ENCODE assay signal across 12 mouse cellular contexts in genomic region chr14:40968051-40968450, GRCm38 (mm10). TPM values are rescaled to one million over a fixed set of nuclear protein-coding genes. Genes with fewer than 3 reads are reported as not detected.
DNase-seq lines count a peak whose midpoint lies in the region; ATAC-seq and TF ChIP-seq lines count a peak whose summit lies in the region.
"Had no signal": no experiment of that assay in that cellular context is flagged by ENCODE, and none has a peak within 500 bp of the region (broad histone marks: within the 10 kb centered on the region; RNA-seq: fewer than 3 reads in every experiment).

No protein-coding gene starts in this region.

- 65% methylated on average over 2 of the region's 2 CpGs for WGBS in lung, embryonic 16.5 days
- 26% methylated on average over 2 of the region's 2 CpGs for WGBS in liver, embryonic 14.5 days (ENCODE audit: insufficient replicate concordance)
- 98% methylated on average over 2 of the region's 2 CpGs for WGBS in stomach, embryonic 16.5 days

- peak overlapping the region; percentile 93 for H3K27ac ChIP-seq in gastrocnemius, adult 2 months
- no peak overlapping the region for H3K27ac ChIP-seq in lung, embryonic 16.5 days (ENCODE audit: low read length)
- no peak overlapping the region for H3K27ac ChIP-seq in liver, embryonic 14.5 days
- H3K27ac ChIP-seq in stomach, embryonic 16.5 days (ENCODE audit: low read length): no peak overlapping the region

- intact Hi-C loops in gastrocnemius, adult 2 months (cut with DNase I): no loop called here

- H3K4me3 ChIP-seq in gastrocnemius, adult 2 months: peak overlapping the region; percentile 99
- H3K4me3 ChIP-seq in lung, embryonic 16.5 days (ENCODE audit: low read length): no peak overlapping the region; the same call in 1 of the 2 replicates
- H3K4me3 ChIP-seq in liver, embryonic 14.5 days (ENCODE audit: insufficient read depth in 1 of 2, low read depth in 2 of 2, low read length in 2 of 2): no peak overlapping the region; a peak in 1 of 4 replicates
- no peak overlapping the region for H3K4me3 ChIP-seq in stomach, embryonic 16.5 days (replicated peaks; ENCODE audit: low read length)

- peak overlapping the region; percentile 56 for H3K4me2 ChIP-seq in lung, embryonic 16.5 days (ENCODE audit: low read depth, low read length)
- peak overlapping the region; percentile 83; the same call in 1 of the 2 replicates for H3K4me2 ChIP-seq in liver, embryonic 14.5 days (ENCODE audit: low read depth)
- peak overlapping the region; percentile 76 for H3K4me2 ChIP-seq in stomach, embryonic 16.5 days (ENCODE audit: low read depth, low read length)

- no peak for DNase-seq in gastrocnemius, adult 2 months
- no peak for DNase-seq in gastrocnemius, postnatal 25 days
- DNase-seq in lung, postnatal 4 days: no peak
- DNase-seq in liver, embryonic 14.5 days (ENCODE audit: low read depth in 3 of 3, low spot score in 3 of 3): no peak
- no peak for DNase-seq in gastrocnemius, adult 8-10 months (ENCODE audit: low spot score in 2 of 2)
- DNase-seq in adrenal gland, postnatal 10 days: no peak
- DNase-seq: adrenal gland, adult 2 months; retina, postnatal 1 day; thymus, postnatal 14 days had no signal

- no peak for ATAC-seq in lung, embryonic 16.5 days (ENCODE audit: low read depth)
- no peak for ATAC-seq in liver, embryonic 14.5 days (ENCODE audit: insufficient read depth)
- ATAC-seq in stomach, embryonic 16.5 days (ENCODE audit: insufficient read depth, low FRiP score): no peak

- no peak for TF ChIP-seq EP300 in liver, embryonic 14.5 days (IDR thresholded peaks at IDR 0.05; ENCODE audit: low read depth)

- no peaks in the 10 kb centered on the region for H3K36me3 ChIP-seq in lung, embryonic 16.5 days (ENCODE audit: control insufficient read depth, insufficient read depth, low read length)
- no peaks in the 10 kb centered on the region for H3K36me3 ChIP-seq in liver, embryonic 14.5 days (replicated peaks; ENCODE audit: control insufficient read depth, insufficient read depth, low read depth)
- H3K36me3 ChIP-seq in stomach, embryonic 16.5 days (ENCODE audit: control insufficient read depth, insufficient read depth, low read length): no peaks in the 10 kb centered on the region
- H3K36me3 ChIP-seq: limb, embryonic 15.5 days had no signal

- H3K4me1 ChIP-seq in lung, embryonic 16.5 days (replicated peaks; ENCODE audit: control insufficient read depth, insufficient read depth, low read length): peaks cover 19% of the 10 kb centered on the region
- peaks cover 29 to 35% of the 10 kb centered on the region in 2 experiments for H3K4me1 ChIP-seq in liver, embryonic 14.5 days (replicated peaks; ENCODE audit: control insufficient read depth in 2 of 2, insufficient read depth in 2 of 2, low read length in 1 of 2)
- peaks cover 22% of the 10 kb centered on the region for H3K4me1 ChIP-seq in stomach, embryonic 16.5 days (ENCODE audit: control insufficient read depth, insufficient read depth, low read length)

- no peak for TF ChIP-seq CTCF in gastrocnemius, adult 2 months (IDR thresholded peaks at IDR 0.05)
- no peak for TF ChIP-seq CTCF in liver, embryonic 14.5 days (IDR thresholded peaks at IDR 0.05; ENCODE audit: low read depth)

- no peaks in the 10 kb centered on the region for H3K27me3 ChIP-seq in lung, embryonic 16.5 days (ENCODE audit: control insufficient read depth, insufficient read depth, low read depth, low read length)
- no peaks in the 10 kb centered on the region for H3K27me3 ChIP-seq in liver, embryonic 14.5 days (ENCODE audit: control insufficient read depth, insufficient read depth, low read length)
- no peaks in the 10 kb centered on the region for H3K27me3 ChIP-seq in stomach, embryonic 16.5 days (ENCODE audit: control insufficient read depth, insufficient read depth, low read length)
- H3K27me3 ChIP-seq: limb, embryonic 15.5 days had no signal

- H3K9ac ChIP-seq in lung, embryonic 16.5 days (ENCODE audit: low read length): no peak overlapping the region
- H3K9ac ChIP-seq in liver, embryonic 14.5 days (replicated peaks): no peak overlapping the region
- H3K9ac ChIP-seq in stomach, embryonic 16.5 days (ENCODE audit: low read length): no peak overlapping the region

- H3K9me3 ChIP-seq in lung, embryonic 16.5 days (ENCODE audit: control insufficient read depth, low read length): no peaks in the 10 kb centered on the region
- H3K9me3 ChIP-seq in liver, embryonic 14.5 days (ENCODE audit: control insufficient read depth, low read length): no peaks in the 10 kb centered on the region
- H3K9me3 ChIP-seq in stomach, embryonic 16.5 days (replicated peaks; ENCODE audit: control insufficient read depth, low read length): no peaks in the 10 kb centered on the region
- H3K9me3 ChIP-seq: limb, embryonic 15.5 days had no signal

RNA-seq across cellular contexts. Expression of gene Tspan14, which starts 1.4 kb away (rescaled TPM):
- total RNA-seq in gastrocnemius, adult 2 months (2021): 10 to 100 TPM; 11.0 to 16.8 TPM
- total RNA-seq in gastrocnemius, postnatal 25 days (2021): 10 to 100 TPM; 10.4 to 12.3 TPM
- 104 TPM in 2 replicates for polyA plus RNA-seq in lung, embryonic 16.5 days (2015; fragmentation: Nextera tagmentation; extraction: Ambion mirVana)
- 22.0 and 22.9 TPM in 2 replicates for polyA plus RNA-seq in liver, embryonic 14.5 days (2012; rRNA removed)
- polyA plus RNA-seq in liver, embryonic 14.5 days (2014; fragmentation: Nextera tagmentation; extraction: Ambion mirVana): 25.4 and 28.5 TPM in 2 replicates
- 77.3 and 88.1 TPM in 2 replicates for polyA plus RNA-seq in stomach, embryonic 16.5 days (2015; fragmentation: Nextera tagmentation; extraction: Ambion mirVana)
- 10 to 100 TPM in 2 of 4 experiments, 1 to 10 TPM in 2; 8.9 to 11.6 (median 10.3) TPM for total RNA-seq in gastrocnemius, adult 8-10 months (2022)
- 10 to 100 TPM; 50.0 to 53.8 TPM for total RNA-seq in adrenal gland, postnatal 10 days (2021)

RNA-seq across cellular contexts. Expression of gene Fam213a, which starts 45.5 kb away (rescaled TPM):
- total RNA-seq in gastrocnemius, adult 2 months (2021): 10 to 100 TPM; 21.9 to 28.6 TPM
- 10 to 100 TPM; 15.6 to 18.9 TPM for total RNA-seq in gastrocnemius, postnatal 25 days (2021)
- polyA plus RNA-seq in lung, embryonic 16.5 days (2015; fragmentation: Nextera tagmentation; extraction: Ambion mirVana): 131 and 132 TPM in 2 replicates
- polyA plus RNA-seq in liver, embryonic 14.5 days (2012; rRNA removed): 22.0 and 39.4 TPM in 2 replicates
- 41.8 and 45.1 TPM in 2 replicates for polyA plus RNA-seq in liver, embryonic 14.5 days (2014; fragmentation: Nextera tagmentation; extraction: Ambion mirVana)
- 42.4 and 45.1 TPM in 2 replicates for polyA plus RNA-seq in stomach, embryonic 16.5 days (2015; fragmentation: Nextera tagmentation; extraction: Ambion mirVana)
- total RNA-seq in gastrocnemius, adult 8-10 months (2022): 10 to 100 TPM; 25.1 to 33.3 (median 30.0) TPM
- 100 to 1,000 TPM; 230 to 232 TPM for total RNA-seq in adrenal gland, postnatal 10 days (2021)

Comparison
In these comparisons a context has a peak if more than half of its experiments do, and no peak if none do; other contexts are left out.
1. RNA of gene Fam213a, which starts 45.5 kb away (total RNA-seq): 230 to 232 TPM in adrenal gland, postnatal 10 days; 25.1 to 33.3 TPM in gastrocnemius, adult 8-10 months, 21.9 to 28.6 TPM in gastrocnemius, adult 2 months and 15.6 to 18.9 TPM in gastrocnemius, postnatal 25 days; every median in the first group is over 4 times any median in the second.
2. Peak in every context shown above with its lines, with median percentiles within 50 percentile points of each other: H3K4me2 ChIP-seq.